Mouse (Mus musculus): ENCODE data around the gene Ccdc151.

The Ccdc151 gene

DNA sequence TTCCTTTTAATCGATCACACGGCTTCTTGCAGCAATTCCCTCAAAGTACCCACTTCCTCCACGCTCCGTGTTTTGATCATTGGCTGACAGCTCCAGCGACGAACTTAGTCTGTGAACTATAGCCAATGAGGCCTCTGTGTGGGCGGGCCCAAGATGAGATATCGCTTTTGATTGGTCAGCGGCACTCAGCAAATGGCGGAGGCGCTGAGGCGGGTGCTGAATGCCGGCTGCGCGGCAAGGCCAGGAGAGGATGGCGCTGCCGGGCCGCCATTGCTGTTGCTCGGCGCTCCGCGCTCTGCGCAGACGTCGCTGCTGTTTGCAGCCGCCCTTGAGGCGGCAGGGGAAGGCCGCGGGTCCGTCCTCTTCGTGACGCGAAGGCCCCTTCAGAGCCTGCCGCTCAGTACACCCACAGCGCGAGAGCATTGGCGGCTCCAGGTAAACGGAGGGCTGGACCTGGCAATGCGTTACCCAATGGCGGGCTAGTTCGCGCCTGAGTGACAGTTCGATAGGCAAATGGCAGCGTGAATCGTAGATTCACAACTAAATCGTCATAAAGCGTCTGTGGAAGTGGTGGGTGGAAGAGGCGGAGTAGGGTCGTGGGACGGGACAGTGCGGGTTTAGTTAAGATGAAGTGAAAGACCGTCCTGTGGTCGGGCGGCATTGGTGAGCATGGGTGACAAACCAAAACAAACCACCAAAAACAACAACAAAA is 46.7 kb downstream of the Ccdc151 start, which contains the start of gene Swsap1:
Swsap1 (plus strand) TSS at position 186 of the 712 bp plus-strand sequence.
- DNase-seq: peak; percentile 99

DNA sequence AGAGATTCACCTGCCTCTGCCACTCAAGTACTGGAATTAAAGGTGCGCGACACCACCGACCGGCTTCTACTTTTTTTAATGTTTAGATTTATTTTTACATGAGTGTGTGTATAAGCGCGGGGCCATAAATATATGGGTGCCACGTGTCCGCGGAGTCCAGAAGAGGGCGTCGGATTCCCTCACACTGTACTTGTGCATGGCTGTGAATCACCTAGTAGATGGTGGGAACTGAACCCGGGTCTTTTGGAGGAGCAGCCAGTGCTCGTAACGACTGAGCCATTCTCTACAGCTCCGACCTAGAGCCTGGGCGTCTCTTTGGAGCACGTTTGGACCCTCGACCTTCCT is 47.2 kb downstream of the Ccdc151 start:
- no peak for DNase-seq

DNA sequence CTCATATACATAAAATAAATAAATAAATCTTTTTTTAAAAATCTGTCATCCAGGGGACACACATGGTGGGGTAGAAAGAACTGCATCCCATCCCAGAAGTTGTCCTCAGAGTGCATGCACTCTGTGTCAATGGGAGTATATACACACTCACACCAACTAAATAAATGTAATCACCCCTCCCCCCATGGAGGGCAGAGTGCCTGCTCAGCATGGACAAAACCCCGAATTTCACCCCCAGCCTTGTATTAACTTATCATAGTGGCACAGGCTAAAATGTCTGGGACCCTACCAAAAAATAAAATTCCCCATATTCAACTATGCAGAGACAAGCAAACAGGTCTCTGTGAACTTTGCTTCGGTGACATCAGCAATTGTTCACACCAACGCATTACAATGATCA is 47.8 kb downstream of the Ccdc151 start:
- DNase-seq: no peak

DNA sequence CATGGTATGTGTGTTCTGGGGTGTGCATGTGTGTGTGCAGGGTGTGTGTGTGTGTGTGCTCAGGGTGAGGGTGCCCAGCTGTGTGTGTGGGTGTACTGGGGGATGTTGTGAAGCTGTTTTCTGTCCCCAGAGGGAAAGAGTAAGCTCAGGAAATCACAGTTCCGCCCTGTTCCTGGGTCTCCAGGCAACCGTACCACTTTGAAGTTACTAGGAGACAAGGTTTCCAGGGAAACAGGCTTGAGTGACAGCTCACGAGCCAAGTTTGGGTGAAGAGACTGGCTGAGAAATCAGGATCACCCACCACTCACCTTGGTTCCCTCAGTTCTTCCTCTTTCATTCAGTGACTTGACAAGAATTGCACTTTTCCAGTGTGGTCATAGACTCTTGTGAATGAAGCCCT is 48.8 kb downstream of the Ccdc151 start:
- no peak for DNase-seq

- no peak for DNase-seq
These were observed 50.5 kb downstream of the Ccdc151 start for GRCm38 (mm10) chr9:21951977-21952376.

DNA sequence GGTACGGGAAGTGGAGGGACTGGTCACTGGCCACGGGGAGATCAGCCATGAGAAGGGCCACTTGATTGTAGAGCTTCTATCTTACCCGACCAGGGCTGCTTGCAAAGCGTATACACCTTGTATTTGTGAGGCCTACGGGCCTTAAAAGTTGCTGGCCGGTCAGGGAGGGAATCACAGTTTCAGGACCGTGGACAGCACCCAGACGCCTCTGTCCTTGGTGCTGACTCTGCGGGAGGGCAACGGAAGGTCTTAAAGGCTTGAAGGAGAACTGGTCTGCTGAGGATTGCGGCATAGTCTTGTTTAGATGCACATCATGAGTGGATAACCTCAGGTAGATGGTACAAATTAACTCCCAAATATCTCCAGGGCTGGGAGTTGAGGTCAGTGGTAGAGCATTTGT is 52.1 kb downstream of the Ccdc151 start:
- DNase-seq: peak; percentile 80

- DNase-seq: no peak
These were observed 53.6 kb downstream of the Ccdc151 start for GRCm38 (mm10) chr9:21948790-21949189.

- DNase-seq: no peak
These were observed 54.3 kb downstream of the Ccdc151 start for GRCm38 (mm10) chr9:21948146-21948545.

- DNase-seq: no peak
These were observed 54.8 kb downstream of the Ccdc151 start for GRCm38 (mm10) chr9:21947540-21948130.

DNA sequence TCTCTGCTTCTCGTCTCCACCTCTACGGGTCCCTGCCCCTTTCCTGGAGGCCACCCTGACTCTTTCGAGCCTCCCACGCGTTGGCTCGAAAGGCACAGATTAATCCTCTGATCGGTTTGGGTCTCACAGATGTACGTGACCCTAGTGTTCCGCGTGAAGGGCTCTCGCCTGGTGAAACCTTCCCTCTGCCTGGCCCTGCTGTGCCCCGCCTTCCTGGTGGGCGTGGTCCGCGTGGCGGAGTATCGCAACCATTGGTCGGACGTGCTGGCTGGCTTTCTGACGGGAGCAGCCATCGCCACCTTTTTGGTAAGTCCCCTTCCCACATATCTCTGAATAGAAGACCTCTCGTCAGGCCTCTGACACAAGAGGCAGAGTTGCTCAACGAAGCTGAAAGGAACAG is 58.2 kb downstream of the Ccdc151 start:
- DNase-seq: peak; percentile 41

- DNase-seq: no peak
These were observed 58.8 kb downstream of the Ccdc151 start for GRCm38 (mm10) chr9:21943638-21944037.

GRCm38 (mm10) chr9:21943046-21943445 is 59.4 kb downstream of the Ccdc151 start:
- DNase-seq: no peak

Data from lung, postnatal 10 days (tissue).